Mouse (Mus musculus) lung, postnatal 0 days (tissue): Measurements from ENCODE around the gene Chmp4b.

ENCODE experiments used
- CTCF ChIP-seq: IDR thresholded peaks from 2 replicates; pipeline ENCODE4 v1.5.1; 2016; ENCODE audit warnings: antibody characterized with exemption, mild to moderate bottlenecking
- EP300 ChIP-seq: IDR thresholded peaks from 2 replicates; pipeline ENCODE4 v1.6.1; 2016; ENCODE audit warnings: antibody characterized with exemption, mild to moderate bottlenecking, control low read depth

DNA sequence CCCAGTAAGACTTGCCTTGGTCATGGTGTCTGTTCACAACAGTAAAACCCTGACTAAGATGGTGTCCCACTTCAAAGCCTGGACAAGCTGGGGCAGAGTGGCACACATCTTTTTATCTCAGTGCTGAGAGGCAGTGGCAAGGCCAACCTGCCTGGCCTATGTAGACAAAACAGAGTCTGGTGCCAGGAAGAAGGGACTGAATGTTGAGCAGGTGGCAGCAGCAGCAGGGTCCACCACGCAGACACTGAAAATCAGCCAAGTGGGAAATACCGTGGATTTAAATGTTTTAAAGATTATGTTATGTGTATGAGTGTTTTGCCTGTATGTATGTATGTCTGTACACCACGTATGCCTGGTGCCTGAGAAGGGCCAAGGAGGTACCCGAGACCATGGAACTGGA is 47.9 kb downstream of the Chmp4b start:
- TF ChIP-seq CTCF (no peak), EP300 (no peak)
